Mouse (Mus musculus) ES-E14 (cell line): Measurements from ENCODE around the gene Retn. TPM values are rescaled to one million over a fixed set of nuclear protein-coding genes. Genes with fewer than 3 reads are reported as not detected.

Experiments used
- DNase-seq: peaks from one replicate; pipeline ENCODE4 v3.0.0-alpha.2; 2013; ENCODE audit warnings: low read depth, low spot score
- H3K27ac ChIP-seq: 2 replicates; pipeline ENCODE4 v1.5.1; 2012; ENCODE audit warnings: low read depth, mild to moderate bottlenecking, low read length, moderate library complexity, mixed read lengths; ENCODE audit not compliant: poor library complexity, insufficient read depth, severe bottlenecking
- H3K36me3 ChIP-seq: 2 replicates; pipeline ENCODE4 v1.6.1; 2012; ENCODE audit warnings: mild to moderate bottlenecking, low read length, moderate library complexity, mixed read lengths; ENCODE audit not compliant: control insufficient read depth, poor library complexity, insufficient read depth, severe bottlenecking
- H3K4me1 ChIP-seq, 2 experiments: fragments of 150-350 bp in 1 of 2; sonication (generic) in 1 of 2; 2 replicates each; pipeline ENCODE4 v1.6.1; 2012; ENCODE audit warnings: low read length in 2 of 2, mild to moderate bottlenecking in 1 of 2, mixed read lengths in 1 of 2; ENCODE audit not compliant: control insufficient read depth in 2 of 2, insufficient read depth in 2 of 2, poor library complexity in 1 of 2
- H3K4me3 ChIP-seq, 2 experiments: fragments of 150-350 bp in 1 of 2; sonication (generic) in 1 of 2; 2 replicates each; pipeline ENCODE4 v1.5.1; 2012; ENCODE audit warnings: low read length in 2 of 2, low read depth in 1 of 2, mild to moderate bottlenecking in 1 of 2, mixed read lengths in 1 of 2; ENCODE audit not compliant: insufficient read depth in 1 of 2, poor library complexity in 1 of 2, severe bottlenecking in 1 of 2
- H3K9ac ChIP-seq: 2 replicates; pipeline ENCODE4 v1.6.1; 2012; ENCODE audit warnings: low read depth, mild to moderate bottlenecking, low read length, mixed read lengths; ENCODE audit not compliant: poor library complexity, insufficient read depth, severe bottlenecking
- H3K9me3 ChIP-seq: fragments of 150-350 bp; sonication (generic); 2 replicates; pipeline ENCODE4 v1.6.1; 2012; ENCODE audit warnings: low read depth, mild to moderate bottlenecking, low read length; ENCODE audit not compliant: control insufficient read depth, insufficient read depth
- CHD2 ChIP-seq: IDR thresholded peaks from 2 replicates; pipeline ENCODE4 v1.6.1; 2014; ENCODE audit warnings: mild to moderate bottlenecking, low read depth, low read length, inconsistent platforms
- HCFC1 ChIP-seq: IDR thresholded peaks from 2 replicates; pipeline ENCODE4 v1.6.1; 2012; ENCODE audit warnings: low read length, inconsistent platforms, borderline replicate concordance; ENCODE audit not compliant: insufficient read depth
- MAFK ChIP-seq: IDR thresholded peaks from 2 replicates; pipeline ENCODE4 v1.6.1; 2014; ENCODE audit warnings: mild to moderate bottlenecking, low read depth, low read length, inconsistent platforms; ENCODE audit not compliant: insufficient read depth
- ZC3H11A ChIP-seq: IDR thresholded peaks from 2 replicates; pipeline ENCODE4 v1.6.1; 2012; ENCODE audit warnings: low read depth, mild to moderate bottlenecking, inconsistent platforms, low read length, borderline replicate concordance
- ZNF384 ChIP-seq: IDR thresholded peaks from 2 replicates; pipeline ENCODE4 v1.6.1; 2012; ENCODE audit warnings: low read depth, low read length, inconsistent platforms
- in situ Hi-C, 2 experiments: fragments of 600-800 bp; cut with MboI; formaldehyde crosslinking; loops; one replicate each; pipeline ENCODE4 v1.15.1; 2025; ENCODE audit warnings: low sequenced_read_pairs in 2 of 2, inconsistent platforms in 1 of 2; ENCODE audit not compliant: unreplicated experiment in 2 of 2
- total RNA-seq: library from RNA; depleted of rRNA; stranded (reverse); fragments of 300-350 nt; gene quantifications from 2 replicates; pipeline ENCODE4 v1.2.3, GENCODE M21; 2012; rRNA removed

The Retn gene
- total RNA-seq, 1 experiment, result 0.45 TPM

DNA sequence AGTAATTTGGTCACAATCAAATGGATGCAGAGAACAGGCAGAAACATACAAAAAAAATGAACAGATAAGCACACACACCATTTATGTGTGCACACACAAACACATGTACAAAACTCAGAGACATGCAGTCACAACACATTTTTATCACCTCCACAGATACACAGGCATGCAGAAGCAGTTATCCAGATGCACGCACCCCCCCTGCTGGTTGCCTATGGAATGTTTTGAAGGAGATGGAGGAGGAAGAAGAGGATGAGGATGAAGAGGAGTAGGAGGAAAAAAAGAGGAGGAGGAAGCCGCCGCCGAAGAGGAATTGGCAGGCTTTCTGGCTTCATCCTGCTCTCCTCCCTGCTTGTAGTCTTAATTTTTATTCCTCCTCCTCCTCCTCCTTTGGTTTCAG is 50.1 kb downstream of the Retn start:
- in situ Hi-C loops, result no loop called here
- H3K4me1 ChIP-seq, result no peaks in the 10 kb centered on the region
- no peak for DNase-seq
- H3K36me3 ChIP-seq, result no peaks in the 10 kb centered on the region
- H3K27ac ChIP-seq, result no peak overlapping the region
- no peak overlapping the region for H3K9ac ChIP-seq
- H3K9me3 ChIP-seq, result no peaks in the 10 kb centered on the region
- H3K4me3 ChIP-seq, result no peak overlapping the region
- TF ChIP-seq ZC3H11A, result no peak
- TF ChIP-seq ZNF384, result no peak

DNA sequence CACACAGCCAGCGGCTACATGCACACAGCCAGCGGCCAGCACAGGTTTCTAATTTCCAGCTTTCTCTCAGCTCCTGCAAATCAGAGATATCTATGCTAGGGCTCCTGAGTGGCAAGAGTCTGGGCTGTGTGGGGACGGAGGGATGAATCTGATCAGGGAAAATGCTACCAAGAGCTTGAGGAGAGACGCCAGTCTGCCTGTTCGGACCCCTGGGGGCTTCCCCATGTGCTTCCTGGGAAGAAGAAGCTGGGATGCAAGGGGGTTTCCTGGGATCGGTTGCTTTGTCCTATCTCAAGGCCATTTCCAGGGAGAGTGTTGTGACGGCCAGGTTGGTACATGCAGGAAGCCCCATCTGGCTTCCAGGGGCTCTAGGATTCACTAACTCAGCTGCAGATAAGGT is 52.0 kb downstream of the Retn start:
- in situ Hi-C loops, result no loop called here
- DNase-seq, result no peak
- no peak overlapping the region for H3K9ac ChIP-seq
- no peaks in the 10 kb centered on the region for H3K9me3 ChIP-seq
- no peaks in the 10 kb centered on the region for H3K36me3 ChIP-seq
- H3K27ac ChIP-seq, result no peak overlapping the region
- H3K4me3 ChIP-seq, result no peak overlapping the region
- TF ChIP-seq HCFC1, result no peak
- TF ChIP-seq MAFK, result no peak
- TF ChIP-seq CHD2, result no peak
- TF ChIP-seq ZNF384, result no peak
- TF ChIP-seq ZC3H11A, result no peak
- H3K4me1 ChIP-seq, result no peaks in the 10 kb centered on the region

Other genes with a start within 250 kb of the Retn start
- gene Pex11g, start 188.1 kb upstream of the Retn start, total RNA-seq, result 3.2 and 5.5 TPM in 2 replicates
- gene Tex45, start 184.9 kb upstream of the Retn start, total RNA-seq, result 0.16 TPM in 1 of 2 replicates, not detected in the other
- 5.1 and 7.1 TPM in 2 replicates for gene Zfp358, start 162.6 kb upstream of the Retn start, total RNA-seq
- gene Mcoln1, start 155.3 kb upstream of the Retn start, total RNA-seq, result 48.6 and 79.9 TPM in 2 replicates
- 125 and 201 TPM in 2 replicates for gene Pnpla6, start 140.4 kb upstream of the Retn start, total RNA-seq
- gene C330021F23Rik, start 87.8 kb upstream of the Retn start, total RNA-seq, result 4.5 and 4.6 TPM in 2 replicates
- gene Camsap3, start 68.5 kb upstream of the Retn start, total RNA-seq, result 22.4 and 36.8 TPM in 2 replicates
- 76.0 and 78.9 TPM in 2 replicates for gene Xab2, start 34.5 kb upstream of the Retn start, total RNA-seq
- 97.6 and 110 TPM in 2 replicates for gene Pet100, start 34.2 kb upstream of the Retn start, total RNA-seq
- 0.79 and 0.89 TPM in 2 replicates for gene Pcp2, start 30.2 kb upstream of the Retn start, total RNA-seq
- 38.5 and 50.5 TPM in 2 replicates for gene Stxbp2, start 24.8 kb upstream of the Retn start, total RNA-seq
- 0.22 and 0.32 TPM in 2 replicates for gene Mcemp1, start 10.0 kb downstream of the Retn start, total RNA-seq
- gene Fcor, start 16.6 kb downstream of the Retn start, total RNA-seq, result 11.6 TPM in 2 replicates
- gene Trappc5, start 20.5 kb downstream of the Retn start, total RNA-seq, result 20.4 and 29.0 TPM in 2 replicates
- gene Fcer2a, start 38.4 kb downstream of the Retn start, total RNA-seq, result 0.16 and 0.18 TPM in 2 replicates
- gene Clec4g, start 64.9 kb downstream of the Retn start, total RNA-seq, result not detected in 2 replicates
- gene Cd209a, start 93.2 kb downstream of the Retn start, total RNA-seq, result not detected in 2 replicates
- gene Cd209e, start 198.5 kb downstream of the Retn start, total RNA-seq, result 0.13 TPM in 1 of 2 replicates, not detected in the other
- not detected in 2 replicates for gene Cd209d, start 222.8 kb downstream of the Retn start, total RNA-seq